Mouse (Mus musculus) limb, embryonic 15.5 days (tissue): Measurements from ENCODE around the gene Ppp4r1. TPM values are rescaled to one million over a fixed set of nuclear protein-coding genes. Genes with fewer than 3 reads are reported as not detected.

Experiments used
- ATAC-seq: fragments of 200-750 bp; cut with Nextera tagmentation; 2 replicates; pipeline ENCODE4 v1.8.0; 2017; ENCODE audit warnings: low read depth, moderate TSS enrichment; ENCODE audit not compliant: insufficient number of reproducible peaks, low FRiP score, low TSS enrichment
- H3K27ac ChIP-seq: fragments of 300-500 bp; sonication (generic); 2 replicates; pipeline ENCODE4 v1.5.1; 2015; ENCODE audit warnings: moderate library complexity, mild to moderate bottlenecking, inconsistent platforms
- H3K27me3 ChIP-seq: fragments of 300-500 bp; sonication (generic); 2 replicates; pipeline ENCODE4 v1.6.1; 2015; ENCODE audit warnings: inconsistent platforms
- H3K36me3 ChIP-seq: fragments of 300-500 bp; sonication (generic); 2 replicates; pipeline ENCODE4 v1.6.1; 2015; ENCODE audit warnings: inconsistent platforms
- H3K4me1 ChIP-seq: fragments of 300-500 bp; sonication (generic); 2 replicates; pipeline ENCODE4 v1.6.1; 2015; ENCODE audit warnings: inconsistent platforms
- H3K4me2 ChIP-seq: fragments of 300-500 bp; sonication (generic); 2 replicates; pipeline ENCODE4 v1.6.1; 2015; ENCODE audit warnings: mild to moderate bottlenecking, inconsistent platforms
- H3K4me3 ChIP-seq: fragments of 300-500 bp; sonication (generic); 2 replicates; pipeline ENCODE4 v1.5.1; 2015; ENCODE audit warnings: mild to moderate bottlenecking, inconsistent platforms
- H3K9ac ChIP-seq: fragments of 300-500 bp; sonication (generic); 2 replicates; pipeline ENCODE4 v1.6.1; 2015; ENCODE audit warnings: inconsistent platforms
- H3K9me3 ChIP-seq: fragments of 300-500 bp; sonication (generic); 2 replicates; pipeline ENCODE4 v1.6.1; 2016; ENCODE audit warnings: inconsistent platforms
- WGBS: fragments of 180-500 bp; shearing (Covaris S2); methylation state at CpG from one replicate; pipeline ENCODE4 v1.1.7; 2015; 5-methylcytosine and 5-hydroxymethylcytosine counted together
- polyA plus RNA-seq: library from polyadenylated mRNA; unstranded; fragments of >200 nt; fragmentation: Nextera tagmentation; extraction: Ambion mirVana; gene quantifications from 2 replicates; pipeline ENCODE4 v1.2.1, GENCODE M21; 2015

The Ppp4r1 gene
- polyA plus RNA-seq, 1 experiment from 2014 or later, result 37.7 TPM

- Histone ChIP-seq H3K36me3 (peaks cover 8% of the 10 kb centered on the region; the same call in 1 of the 2 replicates), H3K9ac (no peak overlapping the region), H3K27me3 (no peaks in the 10 kb centered on the region), H3K4me2 (no peak overlapping the region), H3K4me1 (no peaks in the 10 kb centered on the region), H3K27ac (no peak overlapping the region), H3K4me3 (no peak overlapping the region), H3K9me3 (no peaks in the 10 kb centered on the region)
- no peak for ATAC-seq
- WGBS, result 86% methylated on average over 6 of the region's 6 CpGs
Observed at GRCm38 (mm10) chr17:65748997-65749396, 33.4 kb upstream of the Ppp4r1 start.

- ATAC-seq, result no peak
- no peaks in the 10 kb centered on the region for H3K4me1 ChIP-seq
- no peak overlapping the region for H3K27ac ChIP-seq
- no peaks in the 10 kb centered on the region for H3K27me3 ChIP-seq
- peaks cover 5% of the 10 kb centered on the region; the same call in 1 of the 2 replicates for H3K9me3 ChIP-seq
- no peak overlapping the region for H3K9ac ChIP-seq
- H3K4me2 ChIP-seq, result no peak overlapping the region
- H3K4me3 ChIP-seq, result no peak overlapping the region
- peaks cover 8% of the 10 kb centered on the region; the same call in 1 of the 2 replicates for H3K36me3 ChIP-seq
- 95% methylated on average over 7 of the region's 7 CpGs for WGBS
Observed at GRCm38 (mm10) chr17:65749803-65750202, 32.6 kb upstream of the Ppp4r1 start.

- Histone ChIP-seq H3K9me3 (peaks cover 5% of the 10 kb centered on the region; the same call in 1 of the 2 replicates), H3K4me3 (no peak overlapping the region), H3K9ac (no peak overlapping the region), H3K4me2 (no peak overlapping the region), H3K4me1 (no peaks in the 10 kb centered on the region), H3K27me3 (no peaks in the 10 kb centered on the region), H3K36me3 (peaks cover 8% of the 10 kb centered on the region; the same call in 1 of the 2 replicates), H3K27ac (no peak overlapping the region)
- no peak for ATAC-seq
Observed at GRCm38 (mm10) chr17:65750301-65750700, 32.1 kb upstream of the Ppp4r1 start.

GRCm38 (mm10) chr17:65753130-65753529, 29.2 kb upstream of the Ppp4r1 start:
- WGBS, result 94% methylated on average over 6 of the region's 6 CpGs
- no peak for ATAC-seq
- H3K9ac ChIP-seq, result no peak overlapping the region

GRCm38 (mm10) chr17:65755857-65756256, 26.5 kb upstream of the Ppp4r1 start:
- no peak overlapping the region for H3K4me3 ChIP-seq
- no peaks in the 10 kb centered on the region for H3K4me1 ChIP-seq
- peaks cover 5% of the 10 kb centered on the region; the same call in 1 of the 2 replicates for H3K9me3 ChIP-seq
- 94% methylated on average over 3 of the region's 3 CpGs for WGBS
- no peak for ATAC-seq
- H3K9ac ChIP-seq, result no peak overlapping the region
- no peak overlapping the region for H3K27ac ChIP-seq
- H3K36me3 ChIP-seq, result peaks cover 4% of the 10 kb centered on the region; the same call in 1 of the 2 replicates
- H3K27me3 ChIP-seq, result no peaks in the 10 kb centered on the region
- no peak overlapping the region for H3K4me2 ChIP-seq

More at GRCm38 (mm10) chr17:65753130-65753529, 29.2 kb upstream of the Ppp4r1 start:
- Histone ChIP-seq H3K36me3 (peaks cover 4% of the 10 kb centered on the region; the same call in 1 of the 2 replicates), H3K27ac (no peak overlapping the region), H3K27me3 (no peaks in the 10 kb centered on the region), H3K9me3 (peaks cover 5% of the 10 kb centered on the region; the same call in 1 of the 2 replicates), H3K4me1 (no peaks in the 10 kb centered on the region), H3K4me2 (no peak overlapping the region), H3K4me3 (no peak overlapping the region)

- Histone ChIP-seq H3K27me3 (no peaks in the 10 kb centered on the region), H3K4me1 (no peaks in the 10 kb centered on the region), H3K4me2 (no peak overlapping the region), H3K27ac (no peak overlapping the region), H3K4me3 (no peak overlapping the region), H3K9me3 (peaks cover 5% of the 10 kb centered on the region; the same call in 1 of the 2 replicates), H3K36me3 (peaks cover 4% of the 10 kb centered on the region; the same call in 1 of the 2 replicates), H3K9ac (no peak overlapping the region)
- WGBS, result 60% methylated on average over 6 of the region's 6 CpGs
- no peak for ATAC-seq
Observed at GRCm38 (mm10) chr17:65757150-65757549, 25.2 kb upstream of the Ppp4r1 start.

GRCm38 (mm10) chr17:65763221-65763620, 19.2 kb upstream of the Ppp4r1 start:
- ATAC-seq, result no peak
- Histone ChIP-seq H3K27ac (no peak overlapping the region), H3K4me3 (no peak overlapping the region), H3K36me3 (no peaks in the 10 kb centered on the region), H3K9me3 (no peaks in the 10 kb centered on the region), H3K9ac (no peak overlapping the region), H3K4me2 (no peak overlapping the region), H3K27me3 (no peaks in the 10 kb centered on the region), H3K4me1 (no peaks in the 10 kb centered on the region)
- 95% methylated on average over 14 of the region's 14 CpGs for WGBS

GRCm38 (mm10) chr17:65768486-65768885, 13.9 kb upstream of the Ppp4r1 start:
- Histone ChIP-seq H3K27ac (no peak overlapping the region), H3K4me3 (no peak overlapping the region), H3K4me1 (peaks cover 36% of the 10 kb centered on the region), H3K9me3 (no peaks in the 10 kb centered on the region), H3K9ac (no peak overlapping the region), H3K36me3 (no peaks in the 10 kb centered on the region), H3K4me2 (no peak overlapping the region), H3K27me3 (no peaks in the 10 kb centered on the region)
- WGBS, result 63% methylated on average over 5 of the region's 5 CpGs
- ATAC-seq, result no peak; the same call in 1 of the 2 replicates

- ATAC-seq, result no peak
- Histone ChIP-seq H3K27ac (peak overlapping the region; percentile 69), H3K9ac (peak overlapping the region; percentile 73; the same call in 1 of the 2 replicates), H3K4me1 (peaks cover 39% of the 10 kb centered on the region), H3K36me3 (no peaks in the 10 kb centered on the region), H3K4me3 (peak overlapping the region; percentile 63), H3K9me3 (no peaks in the 10 kb centered on the region), H3K4me2 (peak overlapping the region; percentile 83), H3K27me3 (no peaks in the 10 kb centered on the region)
- WGBS, result 20% methylated on average over 17 of the region's 17 CpGs
Observed at GRCm38 (mm10) chr17:65770982-65771915, 11.1 kb upstream of the Ppp4r1 start.

- ATAC-seq, result peak; percentile 71; the same call in 1 of the 2 replicates
- Histone ChIP-seq H3K4me2 (peak within 1 kb of the TSS; percentile 83), H3K4me1 (peaks cover 39% of the 10 kb centered on the region), H3K36me3 (no peaks in the 10 kb centered on the region), H3K27ac (peak within 1 kb of the TSS; percentile 69), H3K9me3 (no peaks in the 10 kb centered on the region), H3K9ac (peak within 1 kb of the TSS; percentile 73), H3K27me3 (no peaks in the 10 kb centered on the region), H3K4me3 (peak within 1 kb of the TSS; percentile 63)
- under 1% methylated on average over 75 of the region's 75 CpGs for WGBS
Observed at GRCm38 (mm10) chr17:65771951-65772934, 10.1 kb upstream of the Ppp4r1 start, which contains the start of gene Rab31. Gene Rab31, minus strand, starts transcription at chr17:65772752.

GRCm38 (mm10) chr17:65773617-65774016, 8.8 kb upstream of the Ppp4r1 start:
- H3K9me3 ChIP-seq, result no peaks in the 10 kb centered on the region
- H3K4me3 ChIP-seq, result no peak overlapping the region
- no peaks in the 10 kb centered on the region for H3K27me3 ChIP-seq
- no peaks in the 10 kb centered on the region for H3K36me3 ChIP-seq
- no peak overlapping the region for H3K4me2 ChIP-seq
- 56% methylated on average over 4 of the region's 4 CpGs for WGBS
- no peak overlapping the region for H3K27ac ChIP-seq
- ATAC-seq, result no peak
- no peak overlapping the region for H3K9ac ChIP-seq
- peaks cover 36% of the 10 kb centered on the region for H3K4me1 ChIP-seq
